Mouse (Mus musculus): Measurements from ENCODE around the gene Adig.

Gene Adig

GRCm38 (mm10) chr2:158501836-158502812, at the start of gene Adig:
TSS of gene Adig (plus strand) at chr2:158502612.
- peak; percentile 49 for DNase-seq (ENCODE audit: extremely low read depth, low read depth, low spot score)

- no peak for DNase-seq (ENCODE audit: extremely low read depth, low read depth, low spot score)
These were observed 46.0 kb upstream of the Adig start for GRCm38 (mm10) chr2:158456451-158456850.

- no peak for DNase-seq (ENCODE audit: extremely low read depth, low read depth, low spot score)
These were observed 44.8 kb upstream of the Adig start for GRCm38 (mm10) chr2:158457610-158458009.

DNA sequence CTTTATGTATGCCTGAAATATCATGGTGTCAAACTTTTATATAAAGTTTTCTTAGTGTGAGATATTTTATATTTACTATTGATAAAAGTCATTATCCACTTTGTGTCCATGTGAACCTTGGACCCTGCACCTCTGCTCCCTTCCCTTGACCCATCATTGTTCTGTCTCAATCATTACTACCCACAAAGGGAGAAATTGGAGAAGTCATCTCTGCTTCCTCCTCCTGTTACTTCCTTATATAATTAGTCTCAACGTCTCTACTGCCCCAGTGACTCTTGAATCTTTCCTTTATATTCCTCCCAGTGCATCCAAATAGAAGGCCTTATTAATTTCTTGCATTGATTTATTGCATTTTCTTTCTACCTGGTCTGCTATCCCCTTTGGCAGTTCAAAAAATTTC, 40.0 kb upstream of the Adig start:
- no peak for DNase-seq (ENCODE audit: extremely low read depth, low read depth, low spot score)

GRCm38 (mm10) chr2:158474159-158474558, 28.3 kb upstream of the Adig start:
- DNase-seq (ENCODE audit: extremely low read depth, low read depth, low spot score) = no peak

DNA sequence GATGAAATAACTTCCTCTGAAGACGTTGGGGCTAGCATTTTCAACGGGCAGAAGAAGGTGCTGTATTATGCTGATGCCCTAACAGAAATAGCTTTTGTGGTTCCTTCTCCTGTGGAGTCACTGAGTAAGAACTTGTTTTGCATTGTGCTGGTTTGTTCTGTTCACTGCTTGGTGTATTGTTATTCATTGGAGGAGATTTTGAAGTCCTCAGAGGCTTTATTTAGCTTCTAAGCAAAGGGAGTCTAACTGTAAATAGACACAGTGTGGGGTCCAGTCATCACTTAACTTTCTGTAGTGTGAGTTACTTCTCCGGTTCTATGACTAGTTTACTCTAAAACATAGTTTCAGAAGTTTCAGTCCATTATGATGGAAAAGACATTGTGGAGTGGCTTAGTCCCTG, 24.8 kb upstream of the Adig start:
- DNase-seq (ENCODE audit: extremely low read depth, low read depth, low spot score) = no peak

DNA sequence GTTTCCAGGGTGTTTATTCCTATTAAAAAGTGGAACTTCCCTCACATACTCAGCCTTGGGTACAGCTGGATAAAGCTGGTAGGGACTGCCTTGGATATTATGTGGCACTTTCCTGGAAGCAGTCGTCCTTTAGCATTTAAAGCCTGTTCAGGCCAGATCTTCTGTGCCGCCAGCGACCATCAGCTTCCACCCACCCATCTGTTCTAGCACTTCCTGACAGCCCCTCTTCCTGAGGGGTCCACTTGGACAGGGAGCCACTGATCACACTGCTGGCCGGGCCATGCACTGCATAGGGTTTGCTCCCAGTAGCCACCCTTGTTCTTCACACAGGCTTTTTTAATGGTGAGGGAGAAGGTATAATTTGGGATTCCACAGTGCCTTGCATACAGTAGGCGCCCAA, 4.0 kb upstream of the Adig start:
- DNase-seq (ENCODE audit: extremely low read depth, low read depth, low spot score) = no peak

DNA sequence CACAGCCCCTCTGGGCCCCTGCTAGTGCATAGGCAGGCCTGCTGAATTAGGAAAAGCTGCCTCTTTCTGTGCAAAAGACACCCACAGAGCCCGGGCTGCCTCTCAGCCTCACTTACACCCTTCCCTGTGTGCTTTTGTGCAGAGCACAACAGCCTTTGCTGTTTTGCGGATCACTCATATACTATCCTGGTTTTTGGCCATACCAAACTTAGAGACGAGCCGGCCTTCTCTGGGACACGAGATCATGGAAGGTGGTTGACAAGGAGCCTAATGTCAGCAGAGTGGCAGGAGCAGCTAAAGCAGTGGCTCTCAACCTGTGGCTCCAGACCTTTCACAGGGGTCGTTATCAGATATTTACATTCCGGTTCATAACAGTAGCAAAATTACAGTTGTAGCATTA, 814 bp downstream of the Adig start:
- no peak for DNase-seq (ENCODE audit: extremely low read depth, low read depth, low spot score)

DNA sequence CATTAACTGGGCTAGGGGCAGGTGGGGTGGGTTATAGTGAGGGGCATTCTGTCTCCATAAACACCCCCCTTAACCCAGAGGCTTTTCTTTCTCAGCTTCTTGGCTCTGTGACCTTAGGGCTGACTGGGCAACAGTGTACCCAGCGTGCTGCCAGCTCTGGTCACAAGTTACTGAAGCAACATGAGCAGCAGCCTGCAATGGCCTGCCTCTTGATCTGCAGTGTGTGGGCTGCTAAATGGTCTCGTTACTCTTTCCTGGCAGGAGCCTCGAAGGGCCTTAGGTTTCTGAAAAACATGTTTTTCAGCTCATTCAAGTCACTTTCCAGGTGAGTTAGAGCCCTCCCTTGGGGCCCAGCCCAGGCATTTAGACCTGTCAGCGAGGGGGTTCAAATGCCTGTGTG, 1.3 kb downstream of the Adig start:
- DNase-seq (ENCODE audit: extremely low read depth, low read depth, low spot score) = peak; percentile 75

GRCm38 (mm10) chr2:158506475-158506874, 4.1 kb downstream of the Adig start:
- DNase-seq (ENCODE audit: extremely low read depth, low read depth, low spot score) = no peak

DNA sequence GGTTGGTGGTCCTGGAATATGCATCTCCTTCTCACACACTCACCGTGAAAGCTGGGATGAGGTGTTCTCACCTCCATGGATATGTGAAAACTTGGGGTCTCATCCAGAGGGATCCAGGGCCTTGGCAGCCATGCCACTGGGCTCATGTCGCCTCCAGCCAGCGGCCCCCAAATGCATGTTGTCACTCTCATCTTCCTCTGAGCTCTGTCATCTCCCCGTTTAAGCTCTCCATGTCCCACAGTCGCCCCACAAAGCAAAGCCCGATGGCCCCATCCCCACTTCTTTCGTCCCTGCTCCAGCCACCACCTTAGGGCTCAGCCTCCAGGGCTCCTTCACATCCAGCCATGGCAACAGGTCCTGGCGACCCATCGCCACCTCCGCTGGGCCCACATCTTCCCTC, 4.6 kb downstream of the Adig start:
- DNase-seq (ENCODE audit: extremely low read depth, low read depth, low spot score) = no peak

- peak; percentile 63 for DNase-seq (ENCODE audit: extremely low read depth, low read depth, low spot score)
These were observed 8.3 kb downstream of the Adig start for GRCm38 (mm10) chr2:158510665-158511064.

- DNase-seq (ENCODE audit: extremely low read depth, low read depth, low spot score) = peak; percentile 56
These were observed 10.1 kb downstream of the Adig start, which contains the start of gene Arhgap40 for GRCm38 (mm10) chr2:158512528-158512927. TSS of gene Arhgap40 (plus strand) at chr2:158512796.

GRCm38 (mm10) chr2:158513821-158514336, 11.5 kb downstream of the Adig start:
- no peak for DNase-seq (ENCODE audit: extremely low read depth, low read depth, low spot score)

GRCm38 (mm10) chr2:158518583-158518982, 16.2 kb downstream of the Adig start:
- no peak for DNase-seq (ENCODE audit: extremely low read depth, low read depth, low spot score)

DNA sequence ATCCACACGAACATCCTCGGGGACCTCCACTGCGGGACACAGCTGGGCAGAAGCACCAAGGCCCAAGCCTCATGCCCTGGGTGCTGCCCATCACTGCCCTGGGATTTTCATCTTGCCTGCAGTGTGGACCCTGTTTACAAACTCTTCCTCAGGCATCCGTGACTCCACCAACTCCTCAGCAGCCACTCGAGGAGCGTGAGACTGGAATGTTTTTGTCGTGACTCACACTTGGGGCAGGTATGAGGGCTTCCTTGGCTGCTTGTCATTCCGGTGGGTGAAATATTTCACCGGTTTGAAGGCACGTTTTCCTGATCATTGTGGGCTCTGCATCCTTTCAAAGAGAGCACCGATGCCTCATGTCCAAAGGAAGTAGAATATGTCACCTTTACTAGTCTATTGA, 16.7 kb downstream of the Adig start:
- no peak for DNase-seq (ENCODE audit: extremely low read depth, low read depth, low spot score)

DNA sequence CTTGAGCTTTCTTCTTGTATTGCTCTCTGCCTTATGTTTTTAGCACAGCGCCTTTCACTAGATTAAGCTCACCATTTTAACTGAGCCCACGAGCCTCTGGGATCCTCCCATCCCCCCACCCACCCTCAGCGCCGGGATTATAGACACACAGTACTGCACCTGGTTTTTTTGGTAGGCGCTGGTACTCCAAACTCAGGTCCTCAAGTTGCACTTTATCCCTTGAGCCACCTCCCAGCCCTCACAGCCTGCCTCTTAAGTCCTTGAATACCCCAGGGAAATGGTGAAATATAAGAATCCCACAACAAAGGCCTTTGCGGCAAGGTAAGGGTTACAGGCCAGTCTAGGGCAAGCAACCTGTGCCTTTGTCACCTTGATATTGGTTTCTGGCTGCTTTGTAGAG, 17.4 kb downstream of the Adig start:
- no peak for DNase-seq (ENCODE audit: extremely low read depth, low read depth, low spot score)

DNA sequence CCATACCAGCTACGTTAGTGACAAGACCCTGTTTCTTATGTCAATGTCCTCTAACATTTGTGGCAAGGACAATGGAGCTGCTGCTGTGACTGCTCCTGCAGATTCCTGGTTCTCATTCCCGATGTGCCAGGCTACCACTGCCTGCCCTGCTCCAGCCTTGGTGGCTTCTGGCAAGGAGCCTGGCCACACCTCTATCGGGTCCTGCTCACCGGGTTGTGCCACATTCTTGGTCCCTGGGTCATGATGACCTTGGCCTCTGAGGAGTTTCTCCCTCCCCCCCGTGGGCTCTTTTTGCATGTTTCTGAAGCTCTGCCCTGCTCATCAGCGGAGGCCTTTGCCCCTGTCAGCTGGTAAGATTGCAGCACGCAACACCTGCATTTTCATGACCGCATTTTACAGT, 20.6 kb downstream of the Adig start:
- peak; percentile 59 for DNase-seq (ENCODE audit: extremely low read depth, low read depth, low spot score)

DNA sequence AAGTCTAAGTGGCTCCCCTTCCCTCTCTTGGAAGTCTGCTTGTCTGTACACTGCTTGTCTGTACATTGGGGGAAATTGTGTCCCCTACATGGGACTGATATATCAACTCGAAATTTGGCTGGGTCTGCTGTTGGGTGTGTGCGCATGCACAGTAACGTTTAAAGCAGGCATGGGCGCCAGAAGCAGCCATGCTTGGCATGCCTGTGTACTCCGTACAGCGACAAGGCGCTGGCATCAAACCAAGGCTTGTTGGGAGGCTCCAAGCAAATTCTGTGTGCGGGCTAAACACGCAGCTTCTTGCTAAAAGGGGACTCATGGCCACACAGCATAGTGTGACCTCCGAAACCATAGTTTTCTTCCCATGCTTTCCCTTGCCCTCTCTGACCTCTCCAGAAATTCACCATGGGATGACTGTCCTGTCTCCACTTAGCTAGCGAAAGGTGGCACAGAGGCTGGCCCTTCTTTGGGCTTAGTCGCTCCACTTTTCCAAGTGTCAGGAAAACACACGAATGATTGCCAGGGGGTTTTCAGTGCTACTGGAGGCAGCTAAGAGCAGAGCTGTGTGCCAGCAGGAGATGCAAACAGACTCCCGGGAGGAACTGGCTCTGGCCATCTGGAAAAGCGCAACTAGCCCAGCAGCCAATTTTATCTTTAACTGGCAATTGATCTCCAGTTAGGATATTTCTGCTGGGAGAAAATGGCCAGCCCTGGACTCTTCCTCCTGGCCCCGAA, 21.9 kb downstream of the Adig start:
- no peak for DNase-seq (ENCODE audit: extremely low read depth, low read depth, low spot score)

DNA sequence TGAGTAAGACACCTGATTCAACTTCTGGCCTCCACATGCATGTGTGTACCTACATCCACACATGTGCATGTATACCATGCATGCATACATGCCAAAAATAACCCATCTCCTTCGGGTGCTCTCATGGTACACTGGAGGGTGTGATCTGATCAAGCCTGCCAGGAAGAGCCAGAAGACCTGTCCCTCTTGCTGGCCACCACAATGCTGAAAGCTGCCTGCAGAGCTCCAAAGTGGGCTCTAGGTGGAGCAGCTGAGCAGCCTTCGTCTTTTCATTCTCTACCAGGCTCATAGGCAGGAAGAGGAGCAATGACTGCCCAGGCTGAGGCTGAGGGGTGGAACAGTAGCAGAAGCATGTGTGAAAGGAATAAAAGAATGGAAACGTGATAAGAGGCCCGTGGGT, 31.7 kb downstream of the Adig start:
- DNase-seq (ENCODE audit: extremely low read depth, low read depth, low spot score) = no peak

DNA sequence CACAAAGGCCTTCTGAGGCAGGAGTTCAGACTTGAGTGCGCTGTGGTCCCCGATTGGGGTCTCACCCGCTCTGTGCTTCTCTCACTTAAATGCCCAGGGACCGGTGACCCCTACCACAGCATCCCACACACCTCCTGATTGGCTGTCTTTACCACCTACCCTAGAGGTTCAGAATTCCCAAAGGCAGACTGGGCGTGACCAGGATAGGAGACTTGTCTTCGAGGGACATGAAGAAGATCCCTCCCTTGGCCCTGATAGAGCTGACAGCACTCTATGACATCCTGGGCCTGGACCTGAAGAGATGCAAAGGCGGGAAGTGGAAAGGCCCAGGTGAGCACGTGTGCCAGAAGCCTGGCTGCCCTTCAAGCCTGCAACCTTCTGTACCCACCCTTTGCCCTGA, 32.1 kb downstream of the Adig start:
- DNase-seq (ENCODE audit: extremely low read depth, low read depth, low spot score) = no peak

All from fat pad, adult 2 months (tissue).